Comparison of ENCODE assay signal across 24 mouse cellular contexts in the genomic region with DNA sequence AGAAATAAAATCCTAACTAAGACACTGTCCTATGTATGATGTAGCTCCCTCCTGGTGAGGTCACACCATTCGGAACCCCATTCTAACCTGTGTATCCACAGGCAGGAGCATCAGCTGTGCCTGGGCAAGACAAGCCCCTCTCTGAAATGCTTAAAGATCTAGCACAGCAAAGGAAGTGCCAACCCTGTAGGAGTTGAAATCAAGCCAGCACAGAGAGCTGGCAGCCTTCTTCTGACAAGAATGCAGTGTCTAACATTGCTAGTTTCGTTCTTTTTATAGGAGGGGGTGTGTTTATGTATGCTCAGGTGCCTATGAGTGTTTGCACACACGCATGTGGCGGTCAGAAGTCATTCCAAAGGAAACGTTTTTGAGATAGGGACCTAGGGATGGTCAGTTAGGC. TPM values are rescaled to one million over a fixed set of nuclear protein-coding genes. Genes with fewer than 3 reads are reported as not detected.
DNase-seq lines count a peak whose midpoint lies in the region; ATAC-seq and TF ChIP-seq lines count a peak whose summit lies in the region.
"Had no signal": no experiment of that assay in that cellular context is flagged by ENCODE, and none has a peak within 500 bp of the region (broad histone marks: within the 10 kb centered on the region; RNA-seq: fewer than 3 reads in every experiment).

No protein-coding gene starts in this region.

- TF ChIP-seq POLR2A in brain, embryonic 14.5 days (IDR thresholded peaks at IDR 0.05; ENCODE audit: borderline replicate concordance, extremely low read depth, insufficient read depth, insufficient read length, poor library complexity, severe bottlenecking), result no peak

- intact Hi-C loops in left cerebral cortex, postnatal 4 days (cut with DNase I), result no loop called here
- intact Hi-C loops in left cerebral cortex, postnatal 10 days (cut with DNase I), result no loop called here

- peak; percentile 45 for ATAC-seq in frontal cortex, adult (ENCODE audit: low TSS enrichment)
- ATAC-seq: CD4-positive, CD25-positive, alpha-beta regulatory T cell, adult 4 months; forebrain, embryonic 15.5 days; intestine, embryonic 15.5 days had no signal

- DNase-seq in frontal cortex, postnatal 14 days (ENCODE audit: low spot score in 2 of 2), result no peak
- DNase-seq in left cerebral cortex, postnatal 4 days, result peak; percentile 60
- DNase-seq in left cerebral cortex, postnatal 10 days (ENCODE audit: extremely low spot score in 1 of 2, low spot score in 2 of 2), result no peak
- DNase-seq in brain, adult 2 months (ENCODE audit: low read depth, low spot score), result peak; percentile 37
- peak; percentile 50 for DNase-seq in brain, embryonic 14.5 days (ENCODE audit: low read depth)
- DNase-seq: adrenal gland, adult 2 months; adrenal gland, postnatal 14 days; cerebellum, adult 11-12 months; cerebellum, adult 8-10 months; cerebellum, postnatal 36 days; embryo, embryonic 11 days; gastrocnemius, adult 2 months; gastrocnemius, postnatal 14 days; heart, adult 18-20 months; heart, postnatal 14 days; heart, postnatal 4 days; kidney, adult 11 months had no signal

- TF ChIP-seq CTCF in brain, embryonic 14.5 days (IDR thresholded peaks at IDR 0.05; ENCODE audit: borderline replicate concordance, extremely low read depth, insufficient read depth, insufficient read length), result no peak

RNA-seq across cellular contexts. Expression of gene Rasgrf1, which starts 34.2 kb away (rescaled TPM):
- total RNA-seq in left cerebral cortex, postnatal 4 days (2021), result 10 to 100 TPM; 18.7 to 29.3 TPM
- total RNA-seq in left cerebral cortex, postnatal 10 days (2021), result 100 to 1,000 TPM; 104 to 112 TPM
- polyA plus RNA-seq in brain, embryonic 14.5 days (2012; rRNA removed), result 4.3 and 6.0 TPM in 2 replicates
- total RNA-seq: gastrocnemius, adult 2 months; heart, postnatal 14 days; heart, postnatal 4 days; MEL had no signal
- polyA plus RNA-seq: C2C12; erythroblast, embryonic 14.5 days had no signal

Comparison
In these comparisons a context has a peak if more than half of its experiments do, and no peak if none do; other contexts are left out.
1. DNase-seq: peak in left cerebral cortex, postnatal 4 days (single experiment), brain, adult 2 months (single experiment) and brain, embryonic 14.5 days (single experiment); none in frontal cortex, postnatal 14 days (0 of 2) and left cerebral cortex, postnatal 10 days (0 of 2).